12 mouse cellular contexts compared by ENCODE assay signal in genomic region chr17:13004436-13004835, GRCm38 (mm10). TPM values are rescaled to one million over a fixed set of nuclear protein-coding genes. Genes with fewer than 3 reads are reported as not detected.
DNase-seq lines count a peak whose midpoint lies in the region; TF ChIP-seq lines count a peak whose summit lies in the region.
"Not testable (repeated sequence)": the region's sequence is repeated elsewhere in the genome, so short reads cannot be mapped to it uniquely, and the experiment has no call there.
"Had no signal": no experiment of that assay in that cellular context is flagged by ENCODE, and none has a peak within 500 bp of the region (broad histone marks: within the 10 kb centered on the region; RNA-seq: fewer than 3 reads in every experiment).

No protein-coding gene starts in this region.

- 0 out of 2 replicates have a peak overlapping the region, but pooled peaks have one; percentile 8 for H3K4me3 ChIP-seq in E14TG2a.4 (replicated peaks; ENCODE audit: low read length)
- H3K4me3 ChIP-seq in ES-Bruce4 (ENCODE audit: low read depth, low read length) = not testable (repeated sequence)

- H3K27ac ChIP-seq in ES-Bruce4 (ENCODE audit: insufficient read depth, low read length) = peak overlapping the region; percentile 86

- not testable (repeated sequence) for TF ChIP-seq CTCF in E14TG2a.4 (conservative IDR thresholded peaks at IDR 0.05; ENCODE audit: low read length); ES-Bruce4 (IDR thresholded peaks at IDR 0.05; ENCODE audit: low read depth, low read length)

- H3K4me1 ChIP-seq in E14TG2a.4 (replicated peaks; ENCODE audit: low read depth, low read length) = peaks cover 84% of the 10 kb centered on the region
- H3K4me1 ChIP-seq in ES-Bruce4 (ENCODE audit: control insufficient read depth, insufficient read depth, low read length) = not testable (repeated sequence)

- not testable (repeated sequence) for H3K9me3 ChIP-seq in E14TG2a.4 (ENCODE audit: low read length); ES-Bruce4 (replicated peaks; ENCODE audit: control insufficient read depth, insufficient read depth, low read length, poor library complexity, severe bottlenecking)

- H3K36me3 ChIP-seq in E14TG2a.4 (ENCODE audit: insufficient read depth, low read length); ES-Bruce4 (ENCODE audit: control insufficient read depth, insufficient read depth, low read length, poor library complexity, severe bottlenecking): not testable (repeated sequence)

- TF ChIP-seq EP300 in ES-Bruce4 (IDR thresholded peaks at IDR 0.05; ENCODE audit: insufficient read depth, low read depth, low read length) = not testable (repeated sequence)

- not testable (repeated sequence) for TF ChIP-seq POLR2A in ES-Bruce4 (IDR thresholded peaks at IDR 0.05; ENCODE audit: insufficient read depth, low read length)

- peak; percentile 55 for DNase-seq in ES-CJ7 (ENCODE audit: low read depth, low spot score)
- peak; percentile 23 for DNase-seq in R1 (ENCODE audit: low read depth, low spot score)
- DNase-seq in ZHBTc4 (ENCODE audit: low read depth, low spot score) = peak; percentile 57
- DNase-seq in heart, adult 11 months = peak; percentile 46

- H3K27me3 ChIP-seq in E14TG2a.4 (ENCODE audit: insufficient read depth, low read length); ES-Bruce4 (ENCODE audit: control insufficient read depth, insufficient read depth, low read length, poor library complexity, severe bottlenecking): not testable (repeated sequence)

- H3K9ac ChIP-seq in ES-Bruce4 (ENCODE audit: low read depth, poor library complexity, severe bottlenecking) = not testable (repeated sequence)

RNA-seq across cellular contexts. Expression of gene Sod2, which starts 2.2 kb away (rescaled TPM):
- 97.3 and 98.5 TPM in 2 replicates for polyA plus RNA-seq in ES-Bruce4 (2011; ENCODE audit: insufficient read depth, insufficient read length, low read depth, missing spikeins)

RNA-seq across cellular contexts. Expression of gene Wtap, which starts 10.5 kb away (rescaled TPM):
- polyA plus RNA-seq in ES-Bruce4 (2011; ENCODE audit: insufficient read depth, insufficient read length, low read depth, missing spikeins) = 122 and 132 TPM in 2 replicates

RNA-seq across cellular contexts. Expression of gene Acat2, which starts 43.9 kb away (rescaled TPM):
- polyA plus RNA-seq in ES-Bruce4 (2011; ENCODE audit: insufficient read depth, insufficient read length, low read depth, missing spikeins) = 104 and 106 TPM in 2 replicates

RNA-seq across cellular contexts. Expression of gene Gpr31b, which starts 47.7 kb away (rescaled TPM):
- polyA plus RNA-seq in ES-Bruce4 (2011; ENCODE audit: insufficient read depth, insufficient read length, low read depth, missing spikeins) = not detected in 2 replicates
- polyA plus RNA-seq: activated CD4-positive, CD25-positive, alpha-beta regulatory T cell, adult 4 months; C2C12; CD4-positive, CD25-positive, alpha-beta regulatory T cell, adult 4 months; cerebellum, adult 2 months; G1E; Patski had no signal

RNA-seq across cellular contexts. Expression of gene Tcp10b, which starts 56.5 kb away (rescaled TPM):
- polyA plus RNA-seq in ES-Bruce4 (2011; ENCODE audit: insufficient read depth, insufficient read length, low read depth, missing spikeins) = not detected in 2 replicates
- polyA plus RNA-seq: activated CD4-positive, CD25-positive, alpha-beta regulatory T cell, adult 4 months; C2C12; CD4-positive, CD25-positive, alpha-beta regulatory T cell, adult 4 months; G1E had no signal
